Mouse (Mus musculus): ENCODE measurements at regions not wholly inside any gene's neighbourhood (a gene's known extent, or its start where the extent isn't known, plus 50 kb on each side); places are given as distances from the start of the nearest gene placed in this dataset.

DNA sequence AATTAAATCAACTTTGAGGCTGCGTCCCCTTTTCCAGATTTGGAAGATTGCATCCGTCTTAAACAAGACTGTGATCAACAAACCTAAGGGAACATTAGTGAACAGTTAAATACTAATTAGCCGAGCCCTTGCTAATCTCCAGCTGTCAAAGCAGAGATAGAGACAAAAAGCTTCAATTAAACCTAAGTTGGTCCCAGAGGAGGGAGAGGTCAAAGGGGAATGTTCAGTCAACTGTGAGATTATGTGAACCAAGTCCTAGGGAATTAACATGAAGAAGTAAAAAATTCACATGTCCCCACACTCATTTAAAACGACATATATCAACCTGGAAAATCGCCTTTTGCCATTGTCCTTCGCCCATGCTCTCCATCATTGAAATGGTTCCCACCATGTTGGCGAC lies 59.7 kb upstream of the Tbx20 start:
- no peak for DNase-seq

DNA sequence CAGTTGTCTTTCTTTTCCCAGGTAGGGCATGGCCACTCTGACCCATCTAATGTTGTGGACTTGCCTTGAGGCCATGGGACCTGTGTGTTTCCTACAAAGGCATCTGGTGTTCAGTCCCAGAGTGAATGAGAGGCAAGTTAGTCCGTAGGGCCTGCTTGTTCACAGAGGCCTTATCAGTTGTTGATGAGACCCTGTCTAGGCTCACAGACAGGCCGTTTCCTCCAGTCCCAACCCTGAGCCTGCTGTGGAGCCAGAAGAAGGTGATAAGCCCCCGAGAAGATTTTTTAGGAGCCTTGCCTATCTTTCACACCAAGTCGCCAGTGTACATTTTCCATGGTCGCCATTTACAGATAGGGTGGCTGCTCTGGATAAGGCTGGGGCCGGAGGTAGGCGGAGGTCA lies 74.1 kb upstream of the Tbx20 start:
- no peak for DNase-seq

DNA sequence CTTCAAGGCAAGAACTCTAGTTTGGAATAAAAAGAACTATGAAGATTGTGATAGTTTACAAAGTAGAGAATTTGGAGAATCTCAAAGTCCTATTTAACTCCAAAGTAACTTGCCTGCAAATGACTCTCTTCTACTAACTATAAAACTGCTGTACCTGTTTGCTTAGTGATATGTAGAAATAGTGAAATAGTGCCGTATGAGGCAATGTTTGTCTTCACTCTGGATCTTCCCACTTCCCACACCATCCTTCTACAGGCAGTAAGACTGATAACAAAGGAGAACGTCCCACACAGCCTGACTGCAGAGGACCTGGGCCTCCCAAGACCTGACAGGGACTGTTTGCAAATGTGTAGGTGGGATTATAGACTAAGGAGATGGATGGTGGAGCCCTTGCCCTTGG lies 85.4 kb upstream of the Tbx20 start:
- no peak for DNase-seq

DNA sequence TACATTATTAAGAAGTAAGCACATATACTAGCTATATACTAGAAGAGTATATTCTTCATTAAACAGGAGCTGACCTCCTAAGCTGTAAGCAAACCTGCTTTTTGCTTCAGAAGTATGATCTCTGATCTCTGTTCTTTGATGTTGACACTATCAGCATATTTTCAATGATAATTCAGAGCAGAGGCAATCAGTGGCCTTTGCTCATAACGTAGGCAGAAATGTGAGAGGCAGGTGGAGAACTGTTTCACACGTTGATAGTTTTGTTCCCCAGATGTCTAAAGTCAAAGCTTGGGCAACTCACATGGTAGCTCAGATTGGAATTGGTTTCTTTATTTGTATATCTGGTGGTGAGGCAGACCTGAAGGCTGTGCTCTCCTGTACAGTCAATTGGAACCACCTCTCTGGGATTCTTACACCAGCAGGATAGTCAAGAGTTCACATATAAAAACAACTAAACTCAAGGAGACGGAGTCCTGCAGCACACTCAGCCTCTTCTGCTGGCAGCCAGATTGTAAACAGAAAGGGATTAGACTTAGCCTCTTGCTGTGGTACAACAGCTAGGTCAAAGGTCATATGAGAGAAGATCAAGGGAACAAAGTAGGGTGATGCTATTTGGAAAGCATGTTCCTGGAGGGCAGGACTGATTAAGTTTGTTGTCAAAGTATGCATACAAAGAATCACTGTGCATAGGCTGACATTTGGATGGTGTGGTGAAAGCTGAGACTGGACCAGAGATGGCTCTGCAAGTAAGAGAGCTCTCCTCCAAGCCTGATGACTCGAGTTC lies 92.5 kb upstream of the Tbx20 start:
- no peak for DNase-seq

DNA sequence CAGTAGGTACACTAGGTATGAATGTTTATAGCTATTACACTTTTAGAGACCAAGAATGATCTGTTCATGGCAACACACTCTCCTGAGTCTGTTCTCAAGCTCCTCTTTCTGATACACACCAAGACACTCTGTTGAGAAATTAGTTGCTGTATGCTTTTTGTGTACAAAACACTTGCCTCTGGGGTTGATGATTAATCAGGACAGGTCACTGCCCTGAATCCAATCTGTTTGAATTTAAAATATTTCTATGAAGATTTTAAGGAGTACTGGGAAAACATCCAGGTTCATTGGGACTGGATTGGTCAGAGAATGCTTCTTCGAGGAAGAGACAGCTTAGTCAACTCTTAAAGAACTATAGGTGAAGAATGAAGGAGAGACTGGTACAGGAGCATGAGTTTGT lies 94.6 kb upstream of the Tbx20 start:
- DNase-seq: no peak

DNA sequence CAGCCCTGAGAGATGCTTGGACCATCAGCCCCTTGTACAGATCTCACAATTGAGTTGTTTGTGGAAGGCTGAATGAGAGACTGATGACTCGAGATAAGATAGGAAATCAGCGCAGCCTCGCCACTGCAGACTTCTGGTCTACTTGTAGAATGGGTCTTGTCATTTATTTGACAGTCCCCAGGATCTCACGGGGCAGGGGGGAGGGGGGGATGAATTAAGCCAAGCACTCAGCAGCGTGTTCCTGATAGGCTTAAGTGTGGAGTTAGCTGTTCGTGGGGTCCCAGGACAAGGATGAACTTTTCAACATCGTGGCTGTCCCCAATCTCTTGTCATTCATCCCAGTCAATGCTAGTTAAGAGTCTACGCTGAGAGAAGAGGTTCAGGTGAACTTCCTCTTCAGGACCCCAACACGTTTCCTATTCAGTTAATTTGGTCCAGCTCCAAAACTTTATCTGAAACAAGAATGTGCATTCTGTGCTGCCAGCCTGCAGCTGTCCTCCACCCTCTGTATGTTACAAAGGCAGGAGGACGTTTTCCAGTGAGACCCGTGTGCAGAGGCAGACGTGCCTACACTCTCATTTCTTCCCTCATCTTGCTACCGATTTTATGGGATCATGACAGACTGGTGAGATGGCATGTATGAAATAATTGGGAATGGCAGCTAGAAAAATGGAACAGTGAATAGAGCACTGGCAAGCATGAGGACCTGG lies 100.5 kb upstream of the Tbx20 start:
- DNase-seq: no peak

DNA sequence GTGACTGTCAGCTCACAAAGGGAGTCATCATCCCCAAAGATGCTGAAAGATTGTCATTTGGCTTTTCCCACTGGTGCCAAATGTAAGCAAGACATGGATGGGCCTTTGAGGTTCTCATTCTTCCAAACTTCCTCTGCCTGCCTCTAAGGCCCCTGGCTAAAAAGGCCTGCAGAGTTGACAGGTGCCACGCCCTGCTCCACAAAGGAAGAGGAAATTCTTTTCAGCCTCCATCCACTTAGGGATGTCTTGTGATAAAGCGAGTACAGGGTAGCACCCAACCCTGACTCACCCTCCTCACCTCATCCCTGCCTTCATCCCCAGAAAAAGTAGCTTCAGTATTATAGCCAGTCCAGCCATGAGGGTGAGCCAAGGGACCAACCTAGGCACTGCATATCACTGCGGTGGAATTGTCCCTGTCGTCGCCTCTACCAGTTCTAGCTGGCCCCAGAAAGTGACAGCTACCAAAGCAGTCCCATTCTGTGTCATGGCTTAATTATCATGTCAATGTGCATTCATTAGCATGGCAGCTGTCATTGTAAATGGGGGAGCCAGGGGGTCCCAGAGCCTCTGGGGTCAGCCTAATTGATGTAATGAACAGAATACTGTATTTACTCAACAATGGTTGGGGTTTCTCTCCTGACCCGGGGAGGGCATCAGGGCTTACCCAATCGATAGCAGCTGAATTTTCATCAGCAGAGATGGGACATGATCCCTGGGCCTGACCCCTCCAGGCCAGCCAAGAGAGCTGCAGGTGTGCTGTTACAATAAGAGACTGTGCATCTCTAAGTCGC lies 104.5 kb upstream of the Tbx20 start:
- DNase-seq: no peak

DNA sequence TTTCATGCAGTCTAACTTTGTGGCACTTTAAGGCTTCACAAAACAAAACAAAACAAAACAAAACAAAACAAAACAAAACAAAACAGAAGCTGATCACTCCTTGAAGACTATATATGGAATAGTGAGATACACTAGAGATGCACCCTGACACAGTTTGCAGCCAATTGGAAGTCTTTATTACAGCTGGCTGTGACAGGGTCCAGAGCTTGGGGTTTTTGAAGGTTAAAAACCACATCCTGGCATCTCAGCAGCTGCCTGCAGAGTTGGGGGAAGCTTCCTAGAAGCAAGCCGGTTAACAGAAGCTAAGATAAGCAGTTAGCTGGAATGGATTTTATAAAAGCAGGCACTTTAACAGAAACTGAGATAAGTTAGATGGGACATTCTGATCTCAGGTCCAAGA lies 105.6 kb upstream of the Tbx20 start:
- DNase-seq: no peak

DNA sequence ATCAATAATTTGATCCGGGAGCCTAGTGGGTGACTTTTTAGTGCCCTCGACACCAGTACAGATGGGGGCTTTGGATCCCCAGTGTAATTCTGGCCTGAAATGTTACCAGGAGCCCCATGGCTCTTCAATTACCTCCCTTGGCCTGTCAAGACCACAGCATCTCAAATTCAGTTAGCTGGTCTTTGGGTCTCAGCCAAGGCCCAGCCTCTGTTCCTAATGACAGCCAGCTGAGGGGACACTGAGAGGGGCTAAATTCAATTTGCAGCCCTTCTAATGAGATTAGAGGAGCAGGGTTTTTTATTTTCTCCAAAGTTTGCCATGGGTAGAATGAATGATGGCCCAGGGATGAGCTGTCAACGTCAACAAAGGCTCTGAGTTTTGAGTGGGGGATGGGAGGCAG lies 109.9 kb upstream of the Tbx20 start:
- no peak for DNase-seq

DNA sequence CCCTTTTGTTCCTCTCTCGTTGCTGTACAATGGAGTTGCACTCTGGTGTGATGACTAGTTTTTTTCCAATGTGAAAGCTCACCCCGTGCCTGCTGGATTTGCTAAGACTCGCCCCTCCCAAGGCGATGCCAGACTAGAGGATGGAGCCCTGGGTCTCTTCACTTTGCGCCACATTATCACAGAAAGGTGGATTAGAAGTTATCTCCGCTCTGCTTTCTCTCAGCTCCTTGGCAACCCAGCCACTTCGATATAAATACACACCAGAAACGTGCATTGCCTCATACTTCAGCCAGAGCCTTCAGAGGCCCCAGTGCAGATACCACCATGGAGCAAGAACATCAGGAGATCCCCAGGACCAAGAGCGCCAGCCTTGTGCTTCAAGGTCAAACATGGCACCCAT lies 114.2 kb upstream of the Tbx20 start:
- no peak for DNase-seq

DNA sequence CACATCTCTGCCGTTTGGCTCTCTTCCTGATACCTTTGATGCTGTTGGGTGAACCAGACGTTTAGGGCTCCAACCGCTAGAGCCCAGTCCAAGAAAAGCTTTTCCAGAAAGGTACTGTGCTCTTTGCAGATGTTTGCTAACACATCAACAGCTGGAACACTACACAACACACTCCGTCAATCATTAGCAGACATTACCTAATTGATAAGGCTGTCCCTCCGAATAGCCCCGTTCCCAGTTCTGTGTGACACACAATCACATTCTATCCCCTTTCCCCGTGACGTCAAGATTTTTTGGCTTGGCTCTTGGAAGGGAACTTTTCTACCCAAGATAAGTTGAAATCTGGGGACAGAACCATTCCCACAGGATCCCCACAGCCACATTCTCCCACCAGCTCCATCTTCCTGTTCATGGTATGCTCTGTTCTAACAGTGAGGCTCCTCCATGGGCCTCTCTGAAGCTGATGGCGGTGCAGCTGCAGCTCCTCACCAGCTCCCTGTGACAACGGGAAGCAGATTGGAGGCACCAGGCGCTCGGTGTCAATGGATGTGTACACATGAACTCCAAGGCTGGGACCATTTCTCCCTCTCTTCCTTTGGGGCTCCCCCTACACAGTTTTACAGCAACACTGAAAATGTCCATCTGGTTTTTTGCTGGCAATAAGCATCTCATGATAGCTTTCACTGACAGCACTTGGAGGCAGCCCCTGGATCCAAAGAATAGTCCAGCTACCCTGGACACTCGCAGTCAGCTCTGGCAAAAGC lies 122.6 kb upstream of the Tbx20 start:
- no peak for DNase-seq

DNA sequence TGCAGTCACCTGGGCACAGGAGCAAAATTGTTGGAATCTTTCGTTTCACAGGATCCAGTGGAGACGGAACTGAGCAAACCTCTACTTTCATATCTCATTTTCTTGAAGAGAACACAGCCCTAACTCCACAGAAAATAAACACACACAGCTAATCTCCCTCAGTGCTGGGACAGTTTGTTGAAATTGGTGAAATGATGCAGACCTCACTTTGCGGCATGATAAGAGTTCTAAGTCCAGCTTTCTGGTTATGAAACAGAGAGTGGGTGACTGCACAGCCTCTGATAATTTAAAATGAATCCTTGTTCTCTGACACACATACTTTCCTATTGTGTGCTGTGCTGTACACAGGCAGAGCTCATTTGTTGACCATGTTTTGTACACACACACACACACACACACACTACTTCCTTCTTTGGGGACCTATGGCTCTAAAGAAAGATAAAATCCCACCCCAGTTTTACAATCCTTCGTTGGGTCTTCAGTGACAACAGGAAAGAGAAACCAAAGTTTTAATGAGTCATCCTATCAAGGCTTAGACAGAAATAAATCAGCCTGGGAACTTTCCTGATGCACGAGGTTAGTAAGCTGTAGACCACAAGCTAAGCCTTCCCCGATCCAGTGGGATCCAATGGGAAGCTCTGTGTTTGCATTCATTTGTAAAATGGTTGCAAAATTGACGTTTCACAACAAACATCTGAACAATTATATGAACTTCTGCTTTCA lies 125.3 kb upstream of the Tbx20 start:
- no peak for DNase-seq

DNA sequence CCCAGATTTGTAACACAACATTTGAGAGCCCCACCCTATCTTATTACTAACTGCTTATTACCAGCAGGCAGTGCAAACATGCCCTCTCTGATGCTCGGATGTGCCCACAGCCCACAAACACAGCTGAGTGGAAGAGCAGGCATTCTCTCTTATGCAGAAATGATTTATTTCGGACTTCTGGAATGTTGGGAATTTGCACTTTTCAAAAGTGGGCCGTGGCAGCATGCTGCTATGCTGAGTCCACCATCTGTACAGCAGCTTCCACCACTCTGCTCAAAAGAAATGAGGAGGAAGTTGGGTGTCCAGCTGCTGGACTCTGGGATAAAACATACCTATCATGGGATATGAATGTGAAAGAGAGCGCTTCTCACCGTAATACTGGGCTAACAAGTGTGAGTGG lies 129.6 kb upstream of the Tbx20 start:
- no peak for DNase-seq

DNA sequence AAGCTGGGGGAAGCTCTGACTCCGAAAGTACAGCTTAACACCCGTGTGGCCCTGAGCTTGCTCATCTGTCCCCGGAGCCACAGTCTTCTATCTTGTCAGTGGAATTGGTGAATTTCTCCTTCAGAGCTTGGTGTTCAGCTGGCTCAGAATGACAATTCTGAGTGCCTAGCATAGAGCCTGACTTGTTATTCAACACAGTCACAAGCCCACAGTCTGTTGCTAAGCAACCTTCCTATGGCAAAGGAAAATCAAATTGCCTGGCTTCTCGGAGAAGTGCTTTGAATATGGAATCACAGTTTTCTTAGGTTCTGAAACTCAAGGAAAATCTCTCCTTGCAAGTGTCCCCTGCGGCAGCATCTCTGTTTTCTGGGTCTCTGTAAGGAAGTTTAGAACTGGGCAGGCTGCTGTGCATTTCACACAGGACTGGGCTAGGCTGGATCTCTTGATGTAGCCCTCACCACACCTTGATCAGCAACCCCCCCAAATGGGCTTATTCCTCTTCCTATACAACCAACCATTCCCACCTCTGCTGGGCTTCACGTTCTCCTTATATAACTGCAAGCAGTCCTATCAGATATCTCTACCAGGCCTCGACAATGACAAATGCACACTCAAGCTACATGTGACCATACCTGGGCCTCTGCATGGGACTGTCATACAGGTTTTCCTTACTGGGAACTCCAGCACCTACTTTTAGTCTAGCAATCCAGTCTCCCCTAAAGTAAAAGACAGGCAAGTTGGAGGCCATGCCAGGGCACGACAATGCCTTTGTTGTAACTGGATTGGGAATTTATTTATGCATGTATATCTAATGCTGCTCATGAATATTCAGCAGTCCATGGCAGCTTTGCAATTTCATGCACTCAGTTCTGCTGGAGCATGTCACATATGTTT lies 135.2 kb upstream of the Tbx20 start:
- no peak for DNase-seq

DNA sequence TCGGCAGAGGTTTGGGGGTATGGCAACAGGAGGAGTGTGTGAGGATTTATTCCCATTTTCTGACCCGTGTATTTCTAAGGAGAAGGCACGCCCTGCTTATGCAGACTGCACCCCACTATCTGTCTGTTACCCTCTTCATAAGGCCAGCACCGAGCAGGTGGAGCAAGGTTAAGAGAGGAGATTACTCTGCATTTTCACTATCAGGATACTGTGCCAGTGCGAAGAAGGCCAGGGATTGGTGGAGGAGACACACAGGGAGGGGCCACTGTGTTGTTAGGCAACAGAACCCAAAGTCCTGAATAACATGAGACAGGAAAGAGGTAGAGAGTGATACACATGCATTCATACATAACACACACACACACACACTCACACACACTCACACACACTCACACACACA lies 136.6 kb upstream of the Tbx20 start:
- DNase-seq: no peak

DNA sequence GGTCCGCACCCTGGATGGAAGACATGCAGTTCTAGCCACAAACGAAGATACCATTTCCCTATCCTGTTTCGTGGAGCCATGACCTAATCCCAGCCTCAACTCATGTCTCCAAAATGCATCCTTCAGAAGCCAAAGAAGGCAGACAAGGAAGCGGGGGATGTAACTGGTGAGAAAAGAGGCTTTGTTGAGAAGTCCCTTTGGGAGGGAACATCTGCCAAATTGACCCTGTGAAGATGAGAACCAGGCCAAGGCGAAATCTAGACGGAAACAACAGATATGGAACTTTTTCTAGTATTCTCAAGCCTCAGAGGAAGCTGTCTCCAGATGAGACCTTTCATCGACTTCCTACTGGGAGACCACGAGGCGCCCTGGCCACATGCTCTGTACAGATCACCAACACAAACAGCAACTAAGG lies 145.9 kb upstream of the Tbx20 start:
- no peak for DNase-seq

DNA sequence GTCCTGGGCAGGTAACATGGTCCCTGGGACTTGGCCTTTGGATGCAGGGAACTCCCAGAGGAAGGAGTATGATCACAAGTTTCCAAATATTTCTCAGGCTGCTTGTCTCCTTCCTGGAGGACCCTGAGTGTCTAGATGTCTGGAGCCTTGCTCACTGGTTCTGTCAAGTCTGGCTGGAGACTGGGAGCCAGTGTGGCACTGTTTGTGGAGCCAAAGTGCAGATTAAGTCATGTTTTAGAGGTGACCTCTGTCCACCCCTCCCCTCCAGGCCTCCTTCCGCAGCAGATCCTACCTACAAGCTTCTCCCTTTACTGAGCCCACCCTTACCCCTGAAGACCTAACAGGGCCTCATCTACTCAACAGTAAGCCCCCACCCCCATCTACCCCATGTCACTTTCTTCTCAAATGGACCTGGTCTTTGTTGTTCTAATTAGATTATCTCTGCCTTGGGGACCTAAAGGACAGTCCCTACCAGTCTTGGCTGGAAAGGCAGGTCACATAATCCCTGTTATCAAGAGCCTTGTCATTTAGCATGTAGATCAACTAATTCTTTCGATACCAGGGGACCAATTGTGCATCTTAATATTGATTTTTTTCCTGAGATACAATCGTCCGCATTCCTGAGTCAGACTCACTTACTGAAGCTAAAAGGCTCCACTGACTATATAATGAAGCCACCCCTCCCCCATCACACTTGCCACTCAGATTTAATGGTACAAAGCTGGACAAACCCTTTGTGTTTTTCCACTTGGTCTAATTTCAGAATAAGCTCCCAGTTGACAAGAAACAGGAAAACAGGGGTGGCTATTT lies 148.2 kb upstream of the Tbx20 start:
- DNase-seq: no peak

DNA sequence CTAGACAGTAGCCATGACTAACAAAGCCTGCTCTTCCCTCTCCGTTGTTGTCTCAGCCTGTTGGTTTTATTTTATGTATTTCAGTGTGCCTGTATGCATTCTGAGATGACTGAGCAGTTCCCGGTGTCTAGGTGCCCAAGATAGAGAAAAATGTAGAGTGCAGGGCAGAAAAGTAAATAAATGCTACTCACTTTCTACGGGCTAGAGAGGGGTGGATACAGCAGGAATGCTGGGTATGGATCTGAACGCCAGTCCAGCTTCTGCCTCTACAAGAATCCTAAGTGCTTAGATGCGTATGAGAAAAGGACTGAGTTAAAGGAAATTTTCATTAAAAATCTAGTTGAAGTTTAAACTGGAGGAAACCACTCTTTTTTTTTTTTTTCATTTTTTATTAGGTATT lies 149.4 kb upstream of the Tbx20 start:
- no peak for DNase-seq

DNA sequence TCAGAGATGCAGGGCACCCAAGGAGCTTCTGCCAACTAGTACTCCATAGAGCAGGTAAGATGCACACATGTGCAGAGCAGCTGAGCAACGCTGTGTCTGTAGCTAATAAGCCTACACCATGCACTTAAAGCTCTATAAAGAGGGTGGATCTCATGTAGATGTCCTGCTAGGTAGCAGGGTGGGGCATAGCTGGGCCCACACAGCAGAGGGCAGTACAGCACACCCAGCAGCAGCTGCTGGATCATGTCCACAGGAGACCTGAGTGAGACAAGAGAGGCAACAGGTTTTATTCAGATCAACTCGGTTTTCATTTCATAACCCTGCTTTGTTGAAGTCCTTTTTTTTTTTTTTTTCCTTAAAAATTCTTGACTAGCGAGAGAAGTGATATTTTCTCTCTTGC lies 151.5 kb upstream of the Gm10181 start:
- peak; percentile 3 for DNase-seq

DNA sequence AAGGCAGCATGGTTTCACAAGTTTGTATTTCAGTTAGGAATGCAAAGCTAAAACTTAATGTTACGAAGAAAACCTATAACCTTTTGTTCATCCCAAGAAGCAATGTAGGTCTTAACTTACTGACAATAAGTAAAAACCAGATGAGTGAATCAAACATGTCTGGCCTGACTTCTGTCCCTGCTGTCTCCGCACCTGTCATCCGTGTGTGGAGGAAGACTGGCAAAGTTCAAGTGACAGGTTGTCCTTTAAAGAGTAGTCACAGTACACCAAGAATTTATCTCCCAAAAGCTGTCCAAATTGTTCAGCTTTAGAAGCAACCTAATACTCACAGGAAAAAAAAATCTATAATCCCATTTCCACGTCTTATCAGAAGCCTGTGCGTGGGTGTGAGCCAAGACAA lies 146.3 kb upstream of the Gm10181 start:
- no peak for DNase-seq

DNA sequence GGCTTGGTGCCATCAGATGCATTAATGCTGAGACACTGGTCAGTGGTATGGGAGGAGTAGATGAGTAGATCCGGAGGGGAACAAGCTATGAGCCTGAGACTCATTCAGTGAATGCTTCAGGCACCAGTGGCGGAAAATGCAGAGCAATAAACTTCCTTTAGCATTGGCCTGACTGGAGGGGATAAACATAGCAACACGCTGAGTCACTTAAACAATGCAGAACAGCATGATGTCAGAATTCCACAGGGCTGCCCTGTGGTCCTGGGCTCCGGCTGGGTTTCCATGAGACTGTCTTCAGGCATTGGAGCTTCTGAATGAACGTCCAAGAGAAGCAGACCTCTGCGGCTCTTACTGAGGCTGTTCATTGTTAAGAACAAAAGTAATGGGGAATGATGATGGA lies 145.4 kb upstream of the Gm10181 start:
- no peak for DNase-seq

Measured in kidney, adult 18-20 months (tissue).